ENCODE assay signal across 11 mouse cellular contexts in the genomic region with DNA sequence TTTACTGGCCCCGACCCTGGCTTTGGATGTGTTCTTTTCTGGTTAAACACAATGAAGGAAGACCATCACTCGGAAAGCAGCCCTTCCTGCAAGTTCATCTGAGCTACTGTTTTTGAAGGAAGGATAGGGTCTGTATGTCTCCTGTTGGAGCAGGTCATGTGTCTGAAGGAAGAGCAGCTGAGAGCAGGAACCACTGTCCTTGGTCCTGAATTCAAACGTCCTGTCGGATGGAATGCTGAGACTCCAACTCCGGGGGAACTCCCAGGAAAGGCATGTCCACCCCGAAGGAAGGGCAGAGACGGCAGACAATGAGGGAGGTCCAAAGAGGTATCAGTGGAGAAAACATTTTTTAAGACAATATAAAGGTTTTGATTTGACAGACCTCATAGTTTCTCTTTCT.
DNase-seq lines count a peak whose midpoint lies in the region; ATAC-seq lines count a peak whose summit lies in the region.
"Had no signal": no experiment of that assay in that cellular context is flagged by ENCODE, and none has a peak within 500 bp of the region (broad histone marks: within the 10 kb centered on the region; RNA-seq: fewer than 3 reads in every experiment).

No protein-coding gene starts in this region.

- ATAC-seq in hindbrain, embryonic 12.5 days (ENCODE audit: low FRiP score): no peak
- no peak for ATAC-seq in embryonic facial prominence, embryonic 11.5 days (replicated peaks; ENCODE audit: insufficient number of reproducible peaks, low FRiP score, low TSS enrichment, low read depth)
- ATAC-seq: forebrain, embryonic 14.5 days had no signal

- no peaks in the 10 kb centered on the region for H3K36me3 ChIP-seq in hindbrain, embryonic 10.5 days
- H3K36me3 ChIP-seq in hindbrain, embryonic 12.5 days: no peaks in the 10 kb centered on the region
- no peaks in the 10 kb centered on the region for H3K36me3 ChIP-seq in embryonic facial prominence, embryonic 11.5 days (replicated peaks; ENCODE audit: control insufficient read depth, insufficient read depth, low read depth, low read length)
- H3K36me3 ChIP-seq: G1E; heart, embryonic 13.5 days had no signal

- H3K9ac ChIP-seq in hindbrain, embryonic 12.5 days: no peak overlapping the region
- no peak overlapping the region for H3K9ac ChIP-seq in embryonic facial prominence, embryonic 11.5 days (replicated peaks; ENCODE audit: low read length)
- H3K9ac ChIP-seq: heart, embryonic 13.5 days had no signal

- H3K27ac ChIP-seq in hindbrain, embryonic 10.5 days: no peak overlapping the region
- H3K27ac ChIP-seq in hindbrain, embryonic 12.5 days: no peak overlapping the region
- no peak overlapping the region for H3K27ac ChIP-seq in embryonic facial prominence, embryonic 11.5 days (replicated peaks; ENCODE audit: low read depth, low read length)
- H3K27ac ChIP-seq: heart, embryonic 13.5 days had no signal

- H3K4me1 ChIP-seq in hindbrain, embryonic 10.5 days (replicated peaks): no peaks in the 10 kb centered on the region
- H3K4me1 ChIP-seq in hindbrain, embryonic 12.5 days: no peaks in the 10 kb centered on the region
- H3K4me1 ChIP-seq in embryonic facial prominence, embryonic 11.5 days (ENCODE audit: control insufficient read depth, insufficient read depth, low read length): no peaks in the 10 kb centered on the region

- no peaks in the 10 kb centered on the region for H3K27me3 ChIP-seq in hindbrain, embryonic 10.5 days (ENCODE audit: insufficient read depth, poor library complexity, severe bottlenecking)
- H3K27me3 ChIP-seq in hindbrain, embryonic 12.5 days: no peaks in the 10 kb centered on the region
- no peaks in the 10 kb centered on the region for H3K27me3 ChIP-seq in embryonic facial prominence, embryonic 11.5 days (ENCODE audit: control insufficient read depth, insufficient read depth, low read length)
- H3K27me3 ChIP-seq: heart, embryonic 13.5 days had no signal

- peak; percentile 22 for DNase-seq in hindbrain, embryonic 10.5 days (ENCODE audit: low spot score)
- DNase-seq in urinary bladder, postnatal 25 days (ENCODE audit: low spot score): peak; percentile 4
- no peak for DNase-seq in urinary bladder, adult 18-20 months (ENCODE audit: low spot score in 2 of 2)
- DNase-seq in embryonic facial prominence, embryonic 11.5 days (ENCODE audit: low spot score): peak; percentile 76
- DNase-seq in right cerebral cortex, adult 18-20 months: no peak
- no peak for DNase-seq in cerebellum, postnatal 4 days (ENCODE audit: low spot score in 2 of 2)
- DNase-seq in layer of hippocampus, adult 11-12 months (ENCODE audit: low spot score): no peak

- H3K9me3 ChIP-seq in hindbrain, embryonic 10.5 days: no peaks in the 10 kb centered on the region
- no peaks in the 10 kb centered on the region for H3K9me3 ChIP-seq in hindbrain, embryonic 12.5 days (replicated peaks)
- H3K9me3 ChIP-seq in embryonic facial prominence, embryonic 11.5 days (replicated peaks; ENCODE audit: control insufficient read depth, low read length): no peaks in the 10 kb centered on the region
- H3K9me3 ChIP-seq: G1E; heart, embryonic 13.5 days had no signal

- 34% methylated on average over 7 of the region's 7 CpGs for WGBS in hindbrain, embryonic 10.5 days
- 43% methylated on average over 7 of the region's 7 CpGs for WGBS in hindbrain, embryonic 12.5 days
- 34% methylated on average over 7 of the region's 7 CpGs for WGBS in embryonic facial prominence, embryonic 11.5 days

- H3K4me3 ChIP-seq in hindbrain, embryonic 10.5 days: no peak overlapping the region
- H3K4me3 ChIP-seq in hindbrain, embryonic 12.5 days: no peak overlapping the region
- H3K4me3 ChIP-seq in embryonic facial prominence, embryonic 11.5 days (ENCODE audit: low read depth, low read length): no peak overlapping the region
- H3K4me3 ChIP-seq: heart, embryonic 13.5 days had no signal

- H3K4me2 ChIP-seq in hindbrain, embryonic 12.5 days (replicated peaks): no peak overlapping the region
- H3K4me2 ChIP-seq in embryonic facial prominence, embryonic 11.5 days (ENCODE audit: low read depth, low read length): no peak overlapping the region
- H3K4me2 ChIP-seq: heart, embryonic 13.5 days had no signal

Comparison
In these comparisons a context has a peak if more than half of its experiments do, and no peak if none do; other contexts are left out.
1. DNase-seq: peak in hindbrain, embryonic 10.5 days (single experiment), urinary bladder, postnatal 25 days (single experiment) and embryonic facial prominence, embryonic 11.5 days (single experiment); none in urinary bladder, adult 18-20 months (0 of 2), right cerebral cortex, adult 18-20 months (single experiment), cerebellum, postnatal 4 days (0 of 2) and layer of hippocampus, adult 11-12 months (single experiment).